ENCODE assay signal across 11 mouse cellular contexts in genomic region chr14:64533591-64534151, GRCm38 (mm10).
DNase-seq lines count a peak whose midpoint lies in the region; ATAC-seq and TF ChIP-seq lines count a peak whose summit lies in the region.
"Had no signal": no experiment of that assay in that cellular context is flagged by ENCODE, and none has a peak within 500 bp of the region (broad histone marks: within the 10 kb centered on the region; RNA-seq: fewer than 3 reads in every experiment).

No protein-coding gene starts in this region.

- H3K4me3 ChIP-seq in cerebellum, adult 2 months (replicated peaks; ENCODE audit: insufficient read depth, low read depth, low read length), result no peak overlapping the region
- H3K4me3 ChIP-seq in forebrain, postnatal 0 days (ENCODE audit: low read depth, low read length), result no peak overlapping the region
- no peak overlapping the region for H3K4me3 ChIP-seq in midbrain, embryonic 12.5 days
- no peak overlapping the region for H3K4me3 ChIP-seq in kidney, embryonic 14.5 days (ENCODE audit: low read length)
- H3K4me3 ChIP-seq: liver, embryonic 15.5 days; myocyte; stomach, embryonic 15.5 days had no signal

- TF ChIP-seq POLR2A in cerebellum, adult 2 months (IDR thresholded peaks at IDR 0.05; ENCODE audit: borderline replicate concordance, insufficient read depth, low read length), result no peak

- H3K27ac ChIP-seq in cerebellum, adult 2 months (ENCODE audit: insufficient read depth, low read length), result no peak overlapping the region
- H3K27ac ChIP-seq in forebrain, postnatal 0 days (ENCODE audit: low read depth, low read length), result peak overlapping the region; percentile 93
- peak overlapping the region; percentile 82 for H3K27ac ChIP-seq in midbrain, embryonic 12.5 days (replicated peaks)
- no peak overlapping the region for H3K27ac ChIP-seq in kidney, embryonic 14.5 days (ENCODE audit: low read depth, low read length)
- H3K27ac ChIP-seq: liver, embryonic 15.5 days; stomach, embryonic 15.5 days had no signal

- intact Hi-C loops in heart, postnatal 25 days (cut with DNase I), result no loop called here

- H3K4me1 ChIP-seq in cerebellum, adult 2 months (ENCODE audit: control insufficient read depth, insufficient read depth, low read length), result peaks cover 8% of the 10 kb centered on the region; the same call in 1 of the 2 replicates
- H3K4me1 ChIP-seq in forebrain, postnatal 0 days (ENCODE audit: insufficient read depth), result peaks cover 11% of the 10 kb centered on the region; the same call in 1 of the 2 replicates
- H3K4me1 ChIP-seq in midbrain, embryonic 12.5 days, result peaks cover 30% of the 10 kb centered on the region
- H3K4me1 ChIP-seq in kidney, embryonic 14.5 days (ENCODE audit: control insufficient read depth, insufficient read depth, low read length), result no peaks in the 10 kb centered on the region
- H3K4me1 ChIP-seq: liver, embryonic 15.5 days; stomach, embryonic 15.5 days had no signal

- no peak for TF ChIP-seq CTCF in cerebellum, adult 2 months (IDR thresholded peaks at IDR 0.05; ENCODE audit: borderline replicate concordance, insufficient read depth, low read depth, low read length)
- no peak for TF ChIP-seq CTCF in forebrain, postnatal 0 days (IDR thresholded peaks at IDR 0.05; ENCODE audit: low read depth)

- 0 out of 2 replicates have a peak overlapping the region, but pooled peaks have one; percentile 1 for H3K4me2 ChIP-seq in forebrain, postnatal 0 days (ENCODE audit: low read depth)
- H3K4me2 ChIP-seq in midbrain, embryonic 12.5 days (replicated peaks), result peak overlapping the region; percentile 4
- no peak overlapping the region for H3K4me2 ChIP-seq in kidney, embryonic 14.5 days (replicated peaks; ENCODE audit: low read depth, low read length)
- H3K4me2 ChIP-seq: liver, embryonic 15.5 days; stomach, embryonic 15.5 days had no signal

- 26% methylated on average over 7 of the region's 7 CpGs for whole genome bisulfite sequencing in cerebellum, adult 2 months
- WGBS in forebrain, postnatal 0 days, result 7% methylated on average over 7 of the region's 7 CpGs
- WGBS in midbrain, embryonic 12.5 days, result 6% methylated on average over 7 of the region's 7 CpGs
- 40% methylated on average over 7 of the region's 7 CpGs for WGBS in kidney, embryonic 14.5 days

- H3K9ac ChIP-seq in forebrain, postnatal 0 days, result peak overlapping the region; percentile 37
- H3K9ac ChIP-seq in midbrain, embryonic 12.5 days (replicated peaks), result no peak overlapping the region
- H3K9ac ChIP-seq in kidney, embryonic 14.5 days (ENCODE audit: low read depth, low read length), result no peak overlapping the region
- H3K9ac ChIP-seq: liver, embryonic 15.5 days; stomach, embryonic 15.5 days had no signal

- H3K36me3 ChIP-seq in forebrain, postnatal 0 days (ENCODE audit: insufficient read depth), result no peaks in the 10 kb centered on the region
- no peaks in the 10 kb centered on the region for H3K36me3 ChIP-seq in midbrain, embryonic 12.5 days
- H3K36me3 ChIP-seq in kidney, embryonic 14.5 days (ENCODE audit: control insufficient read depth, insufficient read depth, low read length), result no peaks in the 10 kb centered on the region
- H3K36me3 ChIP-seq: liver, embryonic 15.5 days; stomach, embryonic 15.5 days had no signal

- peak; percentile 86 for ATAC-seq in forebrain, postnatal 0 days
- ATAC-seq in midbrain, embryonic 12.5 days (ENCODE audit: low FRiP score, low read depth), result no peak
- no peak for ATAC-seq in kidney, embryonic 14.5 days (ENCODE audit: low FRiP score, low TSS enrichment)

- H3K9me3 ChIP-seq in forebrain, postnatal 0 days (ENCODE audit: low read length), result no peaks in the 10 kb centered on the region
- no peaks in the 10 kb centered on the region for H3K9me3 ChIP-seq in midbrain, embryonic 12.5 days
- no peaks in the 10 kb centered on the region for H3K9me3 ChIP-seq in kidney, embryonic 14.5 days (ENCODE audit: control insufficient read depth, low read length)
- H3K9me3 ChIP-seq: liver, embryonic 15.5 days; stomach, embryonic 15.5 days had no signal

- DNase-seq in brain, adult 2 months (ENCODE audit: low read depth, low spot score), result peak; percentile 83
- peak; percentile 46 to 47 for DNase-seq in cerebellum, adult 2 months
- DNase-seq in forebrain, postnatal 0 days, result peak; percentile 80
- DNase-seq in heart, postnatal 25 days (ENCODE audit: low spot score), result no peak
- no peak for DNase-seq in kidney, postnatal 4 days
- DNase-seq: kidney, postnatal 10 days had no signal

- H3K27me3 ChIP-seq in cerebellum, adult 2 months (ENCODE audit: control insufficient read depth, insufficient read depth, low read length), result no peaks in the 10 kb centered on the region
- no peaks in the 10 kb centered on the region for H3K27me3 ChIP-seq in forebrain, postnatal 0 days (ENCODE audit: insufficient read depth, low read length)
- no peaks in the 10 kb centered on the region for H3K27me3 ChIP-seq in midbrain, embryonic 12.5 days
- no peaks in the 10 kb centered on the region for H3K27me3 ChIP-seq in kidney, embryonic 14.5 days (ENCODE audit: control insufficient read depth, insufficient read depth, low read length)
- H3K27me3 ChIP-seq: liver, embryonic 15.5 days; stomach, embryonic 15.5 days had no signal

Comparison
In these comparisons a context has a peak if more than half of its experiments do, and no peak if none do; other contexts are left out.
1. DNase-seq: peak in brain, adult 2 months (single experiment), cerebellum, adult 2 months (2 of 2) and forebrain, postnatal 0 days (single experiment); none in heart, postnatal 25 days (single experiment) and kidney, postnatal 4 days (0 of 2).
2. H3K27ac ChIP-seq: peak in forebrain, postnatal 0 days (single experiment) and midbrain, embryonic 12.5 days (single experiment); none in cerebellum, adult 2 months (single experiment) and kidney, embryonic 14.5 days (single experiment).